Comparison of ENCODE assay signal across 30 mouse cellular contexts in the genomic region with DNA sequence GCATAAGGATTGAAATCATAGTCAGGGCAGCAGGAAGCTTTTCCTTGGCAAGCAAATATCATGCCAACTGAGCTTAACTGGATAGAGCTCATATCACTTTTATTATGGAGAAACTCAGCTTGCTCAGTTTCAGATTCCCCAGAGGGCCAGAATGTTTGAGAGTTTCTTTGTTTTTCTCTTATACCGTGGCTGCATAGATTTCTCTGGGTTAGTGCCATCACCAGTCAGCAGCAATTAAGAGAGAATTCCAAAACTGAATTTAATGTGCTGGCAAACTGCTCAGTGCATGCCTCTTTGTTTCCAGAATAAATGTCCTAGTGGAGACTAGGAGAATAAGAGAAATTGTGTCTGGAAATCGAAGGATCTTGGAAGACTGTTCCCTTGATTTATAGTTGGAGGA.
DNase-seq lines count a peak whose midpoint lies in the region; ATAC-seq and TF ChIP-seq lines count a peak whose summit lies in the region.
"Had no signal": no experiment of that assay in that cellular context is flagged by ENCODE, and none has a peak within 500 bp of the region (broad histone marks: within the 10 kb centered on the region; RNA-seq: fewer than 3 reads in every experiment).

No protein-coding gene starts in this region.

- no peaks in the 10 kb centered on the region for H3K27me3 ChIP-seq in forebrain, embryonic 14.5 days (replicated peaks; ENCODE audit: control insufficient read depth, insufficient read depth, low read length)
- H3K27me3 ChIP-seq in forebrain, embryonic 11.5 days (ENCODE audit: control insufficient read depth, insufficient read depth, low read length) = no peaks in the 10 kb centered on the region
- H3K27me3 ChIP-seq in hindbrain, embryonic 16.5 days (replicated peaks; ENCODE audit: control insufficient read depth, insufficient read depth, low read length) = no peaks in the 10 kb centered on the region
- H3K27me3 ChIP-seq in hindbrain, embryonic 12.5 days = no peaks in the 10 kb centered on the region
- no peaks in the 10 kb centered on the region for H3K27me3 ChIP-seq in midbrain, postnatal 0 days (ENCODE audit: insufficient read depth, low read length)
- H3K27me3 ChIP-seq in midbrain, embryonic 11.5 days (ENCODE audit: control insufficient read depth, insufficient read depth, low read length) = no peaks in the 10 kb centered on the region
- H3K27me3 ChIP-seq: heart, embryonic 15.5 days; hindbrain, embryonic 13.5 days; kidney, embryonic 15.5 days; limb, embryonic 15.5 days; liver, embryonic 13.5 days; megakaryocyte, embryonic 14.5 days; midbrain, embryonic 13.5 days; neural tube, embryonic 12.5 days; Patski had no signal

- no peak overlapping the region for H3K27ac ChIP-seq in forebrain, embryonic 14.5 days (ENCODE audit: low read depth, low read length)
- no peak overlapping the region for H3K27ac ChIP-seq in forebrain, embryonic 11.5 days (ENCODE audit: low read depth, low read length)
- H3K27ac ChIP-seq in hindbrain, embryonic 16.5 days (ENCODE audit: low read depth, low read length) = no peak overlapping the region
- H3K27ac ChIP-seq in hindbrain, embryonic 12.5 days = no peak overlapping the region
- H3K27ac ChIP-seq in midbrain, postnatal 0 days (ENCODE audit: low read depth, low read length) = no peak overlapping the region
- H3K27ac ChIP-seq in midbrain, embryonic 11.5 days (ENCODE audit: low read depth, low read length) = no peak overlapping the region
- H3K27ac ChIP-seq: heart, embryonic 10.5 days; heart, embryonic 15.5 days; hindbrain, embryonic 13.5 days; kidney, embryonic 15.5 days; limb, embryonic 15.5 days; liver, embryonic 13.5 days; midbrain, embryonic 13.5 days; neural tube, embryonic 12.5 days had no signal

- no peaks in the 10 kb centered on the region for H3K9me3 ChIP-seq in forebrain, embryonic 14.5 days (replicated peaks; ENCODE audit: control insufficient read depth, low read length)
- H3K9me3 ChIP-seq in forebrain, embryonic 11.5 days (ENCODE audit: control insufficient read depth, low read length) = no peaks in the 10 kb centered on the region
- H3K9me3 ChIP-seq in hindbrain, embryonic 16.5 days (ENCODE audit: control insufficient read depth, low read length) = no peaks in the 10 kb centered on the region
- H3K9me3 ChIP-seq in hindbrain, embryonic 12.5 days (replicated peaks) = no peaks in the 10 kb centered on the region
- H3K9me3 ChIP-seq in midbrain, postnatal 0 days (ENCODE audit: low read length) = no peaks in the 10 kb centered on the region
- H3K9me3 ChIP-seq in midbrain, embryonic 11.5 days (ENCODE audit: control insufficient read depth, low read length) = no peaks in the 10 kb centered on the region
- H3K9me3 ChIP-seq: heart, embryonic 10.5 days; heart, embryonic 15.5 days; hindbrain, embryonic 13.5 days; kidney, embryonic 15.5 days; limb, embryonic 15.5 days; liver, embryonic 13.5 days; megakaryocyte, embryonic 14.5 days; midbrain, embryonic 13.5 days; neural tube, embryonic 12.5 days had no signal

- ATAC-seq in forebrain, embryonic 14.5 days = no peak
- no peak for ATAC-seq in forebrain, embryonic 11.5 days (replicated peaks; ENCODE audit: low FRiP score)
- ATAC-seq in hindbrain, embryonic 16.5 days = peak; percentile 50; the same call in 1 of the 2 replicates
- no peak for ATAC-seq in hindbrain, embryonic 12.5 days (ENCODE audit: low FRiP score)
- ATAC-seq in midbrain, postnatal 0 days (ENCODE audit: low FRiP score) = no peak
- ATAC-seq in midbrain, embryonic 11.5 days (ENCODE audit: low FRiP score) = no peak
- ATAC-seq: inflammation-experienced regulatory T-cells, adult 6 months; lung, postnatal 0 days; midbrain, embryonic 13.5 days; Patski had no signal

- peak; percentile 12 for DNase-seq in forebrain, embryonic 14.5 days (ENCODE audit: low spot score)
- DNase-seq in forebrain, embryonic 11.5 days (ENCODE audit: low spot score) = no peak
- DNase-seq in midbrain, postnatal 0 days (ENCODE audit: low spot score) = peak; percentile 40
- no peak for DNase-seq in midbrain, embryonic 11.5 days (ENCODE audit: low spot score, missing footprints)
- no peak for DNase-seq in kidney, adult 8-10 months
- DNase-seq: adrenal gland, postnatal 14 days; cerebellum, adult 2 months; cerebellum, postnatal 14 days; gastrocnemius, postnatal 25 days; heart, adult 11 months; kidney, adult 11 months; kidney, postnatal 25 days; liver, embryonic 13.5 days; lung, adult 18-20 months; lung, postnatal 4 days; thymus, postnatal 4 days had no signal

- 48% methylated on average over 2 of the region's 2 CpGs for WGBS in forebrain, embryonic 14.5 days
- 75% methylated on average over 2 of the region's 2 CpGs for WGBS in forebrain, embryonic 11.5 days
- WGBS in hindbrain, embryonic 16.5 days = 51% methylated on average over 2 of the region's 2 CpGs
- whole genome bisulfite sequencing in hindbrain, embryonic 12.5 days = 70% methylated on average over 2 of the region's 2 CpGs
- WGBS in midbrain, postnatal 0 days = 53% methylated on average over 2 of the region's 2 CpGs
- WGBS in midbrain, embryonic 11.5 days = 67% methylated on average over 2 of the region's 2 CpGs

- no peaks in the 10 kb centered on the region for H3K4me1 ChIP-seq in forebrain, embryonic 14.5 days (ENCODE audit: control insufficient read depth, insufficient read depth, low read length)
- no peaks in the 10 kb centered on the region for H3K4me1 ChIP-seq in forebrain, embryonic 11.5 days (replicated peaks; ENCODE audit: control insufficient read depth, insufficient read depth, low read length)
- no peaks in the 10 kb centered on the region for H3K4me1 ChIP-seq in hindbrain, embryonic 16.5 days (ENCODE audit: control insufficient read depth, insufficient read depth, low read depth, low read length)
- H3K4me1 ChIP-seq in hindbrain, embryonic 12.5 days = no peaks in the 10 kb centered on the region
- H3K4me1 ChIP-seq in midbrain, postnatal 0 days (ENCODE audit: insufficient read depth, low read length) = no peaks in the 10 kb centered on the region
- no peaks in the 10 kb centered on the region for H3K4me1 ChIP-seq in midbrain, embryonic 11.5 days (ENCODE audit: control insufficient read depth, insufficient read depth, low read length)
- H3K4me1 ChIP-seq: heart, embryonic 10.5 days; heart, embryonic 15.5 days; hindbrain, embryonic 13.5 days; kidney, embryonic 15.5 days; limb, embryonic 15.5 days; liver, embryonic 13.5 days; megakaryocyte, embryonic 14.5 days; midbrain, embryonic 13.5 days; neural tube, embryonic 12.5 days had no signal

- no peak overlapping the region for H3K4me3 ChIP-seq in forebrain, embryonic 14.5 days (ENCODE audit: low read depth, low read length)
- H3K4me3 ChIP-seq in forebrain, embryonic 11.5 days (ENCODE audit: low read depth, low read length) = no peak overlapping the region
- H3K4me3 ChIP-seq in hindbrain, embryonic 16.5 days (ENCODE audit: low read length) = no peak overlapping the region
- no peak overlapping the region for H3K4me3 ChIP-seq in hindbrain, embryonic 12.5 days
- no peak overlapping the region for H3K4me3 ChIP-seq in midbrain, postnatal 0 days (ENCODE audit: low read depth, low read length)
- H3K4me3 ChIP-seq in midbrain, embryonic 11.5 days (ENCODE audit: low read depth, low read length) = no peak overlapping the region
- H3K4me3 ChIP-seq: heart, embryonic 10.5 days; heart, embryonic 15.5 days; hindbrain, embryonic 13.5 days; kidney, embryonic 15.5 days; limb, embryonic 15.5 days; liver, embryonic 13.5 days; megakaryocyte, embryonic 14.5 days; midbrain, embryonic 13.5 days; neural tube, embryonic 12.5 days had no signal

- H3K4me2 ChIP-seq in forebrain, embryonic 14.5 days (ENCODE audit: low read length) = no peak overlapping the region
- H3K4me2 ChIP-seq in forebrain, embryonic 11.5 days (ENCODE audit: low read depth, low read length, severe bottlenecking) = no peak overlapping the region
- no peak overlapping the region for H3K4me2 ChIP-seq in hindbrain, embryonic 16.5 days (ENCODE audit: low read length)
- no peak overlapping the region for H3K4me2 ChIP-seq in hindbrain, embryonic 12.5 days (replicated peaks)
- no peak overlapping the region for H3K4me2 ChIP-seq in midbrain, postnatal 0 days (ENCODE audit: low read depth, low read length, poor library complexity, severe bottlenecking)
- no peak overlapping the region for H3K4me2 ChIP-seq in midbrain, embryonic 11.5 days
- H3K4me2 ChIP-seq: heart, embryonic 15.5 days; hindbrain, embryonic 13.5 days; kidney, embryonic 15.5 days; limb, embryonic 15.5 days; liver, embryonic 13.5 days; midbrain, embryonic 13.5 days; neural tube, embryonic 12.5 days had no signal

- H3K36me3 ChIP-seq in forebrain, embryonic 14.5 days (ENCODE audit: control insufficient read depth, insufficient read depth, low read length) = no peaks in the 10 kb centered on the region
- no peaks in the 10 kb centered on the region for H3K36me3 ChIP-seq in forebrain, embryonic 11.5 days (ENCODE audit: control insufficient read depth, insufficient read depth, low read length)
- no peaks in the 10 kb centered on the region for H3K36me3 ChIP-seq in hindbrain, embryonic 16.5 days (ENCODE audit: control insufficient read depth, insufficient read depth, low read length)
- no peaks in the 10 kb centered on the region for H3K36me3 ChIP-seq in hindbrain, embryonic 12.5 days
- H3K36me3 ChIP-seq in midbrain, postnatal 0 days (ENCODE audit: insufficient read depth, low read length) = no peaks in the 10 kb centered on the region
- H3K36me3 ChIP-seq in midbrain, embryonic 11.5 days (ENCODE audit: control insufficient read depth, insufficient read depth, low read length) = no peaks in the 10 kb centered on the region
- H3K36me3 ChIP-seq: G1E; heart, embryonic 10.5 days; heart, embryonic 15.5 days; hindbrain, embryonic 13.5 days; kidney, embryonic 15.5 days; limb, embryonic 15.5 days; liver, embryonic 13.5 days; midbrain, embryonic 13.5 days; neural tube, embryonic 12.5 days had no signal

- no peak for TF ChIP-seq CTCF in midbrain, postnatal 0 days (IDR thresholded peaks at IDR 0.05)

- no peak overlapping the region for H3K9ac ChIP-seq in forebrain, embryonic 14.5 days (ENCODE audit: low read length)
- H3K9ac ChIP-seq in forebrain, embryonic 11.5 days (ENCODE audit: low read length) = no peak overlapping the region
- H3K9ac ChIP-seq in hindbrain, embryonic 16.5 days (ENCODE audit: low read depth, low read length) = no peak overlapping the region
- no peak overlapping the region for H3K9ac ChIP-seq in hindbrain, embryonic 12.5 days
- H3K9ac ChIP-seq in midbrain, postnatal 0 days (replicated peaks; ENCODE audit: low read length, poor library complexity, severe bottlenecking) = no peak overlapping the region
- H3K9ac ChIP-seq in midbrain, embryonic 11.5 days (ENCODE audit: low read length) = no peak overlapping the region
- H3K9ac ChIP-seq: heart, embryonic 15.5 days; hindbrain, embryonic 13.5 days; kidney, embryonic 15.5 days; limb, embryonic 15.5 days; liver, embryonic 13.5 days; midbrain, embryonic 13.5 days; neural tube, embryonic 12.5 days had no signal

Comparison
In these comparisons a context has a peak if more than half of its experiments do, and no peak if none do; other contexts are left out.
1. DNase-seq: peak in forebrain, embryonic 14.5 days (single experiment) and midbrain, postnatal 0 days (single experiment); none in forebrain, embryonic 11.5 days (single experiment), midbrain, embryonic 11.5 days (single experiment) and kidney, adult 8-10 months (0 of 2).